ENCODE assay signal across 8 mouse cellular contexts in genomic region chr1:90775477-90776241, GRCm38 (mm10).
DNase-seq lines count a peak whose midpoint lies in the region; ATAC-seq and TF ChIP-seq lines count a peak whose summit lies in the region.

No protein-coding gene starts in this region.

- H3K4me2 ChIP-seq in embryonic facial prominence, embryonic 13.5 days = no peak overlapping the region
- peak overlapping the region; percentile 46 for H3K4me2 ChIP-seq in heart, embryonic 12.5 days
- H3K4me2 ChIP-seq in neural tube, embryonic 12.5 days (replicated peaks) = 0 out of 2 replicates have a peak overlapping the region, but pooled peaks have one; percentile 27

- intact Hi-C loops in left cerebral cortex, postnatal 10 days (cut with DNase I) = no loop called here
- intact Hi-C loops in left cerebral cortex, adult 2 months (cut with DNase I) = no loop called here

- no peak for TF ChIP-seq CTCF in left cerebral cortex, adult 2 months (IDR thresholded peaks at IDR 0.05)

- peaks cover 83% of the 10 kb centered on the region for H3K36me3 ChIP-seq in embryonic facial prominence, embryonic 13.5 days
- H3K36me3 ChIP-seq in heart, embryonic 12.5 days = peaks cover 5% of the 10 kb centered on the region; the same call in 1 of the 2 replicates
- H3K36me3 ChIP-seq in limb, embryonic 10.5 days = no peaks in the 10 kb centered on the region
- no peaks in the 10 kb centered on the region for H3K36me3 ChIP-seq in neural tube, embryonic 12.5 days

- no peak overlapping the region for H3K27ac ChIP-seq in left cerebral cortex, adult 2 months
- peak overlapping the region; percentile 64; the same call in 1 of the 2 replicates for H3K27ac ChIP-seq in embryonic facial prominence, embryonic 13.5 days
- H3K27ac ChIP-seq in heart, embryonic 12.5 days (ENCODE audit: poor library complexity, severe bottlenecking) = no peak overlapping the region
- H3K27ac ChIP-seq in limb, embryonic 10.5 days = peak overlapping the region; percentile 86
- H3K27ac ChIP-seq in neural tube, embryonic 12.5 days = no peak overlapping the region

- H3K4me3 ChIP-seq in left cerebral cortex, adult 2 months = no peak overlapping the region
- no peak overlapping the region for H3K4me3 ChIP-seq in embryonic facial prominence, embryonic 13.5 days
- no peak overlapping the region for H3K4me3 ChIP-seq in heart, embryonic 12.5 days
- H3K4me3 ChIP-seq in limb, embryonic 10.5 days = peak overlapping the region; percentile 36
- H3K4me3 ChIP-seq in neural tube, embryonic 12.5 days = no peak overlapping the region

- no peak overlapping the region for H3K9ac ChIP-seq in embryonic facial prominence, embryonic 13.5 days
- peak overlapping the region; percentile 30; the same call in 1 of the 2 replicates for H3K9ac ChIP-seq in heart, embryonic 12.5 days
- no peak overlapping the region for H3K9ac ChIP-seq in neural tube, embryonic 12.5 days

- no peaks in the 10 kb centered on the region for H3K27me3 ChIP-seq in embryonic facial prominence, embryonic 13.5 days
- no peaks in the 10 kb centered on the region; the same call in 1 of the 2 replicates for H3K27me3 ChIP-seq in heart, embryonic 12.5 days (replicated peaks)
- H3K27me3 ChIP-seq in limb, embryonic 10.5 days (ENCODE audit: low read depth, poor library complexity, severe bottlenecking) = 0 out of 2 replicates have a peak, but pooled peaks cover 3% of the 10 kb centered on the region
- no peaks in the 10 kb centered on the region for H3K27me3 ChIP-seq in neural tube, embryonic 12.5 days (replicated peaks)

- DNase-seq in left cerebral cortex, postnatal 10 days (ENCODE audit: extremely low spot score in 1 of 2, low spot score in 2 of 2) = peak; percentile 20 to 51
- DNase-seq in left cerebral cortex, adult 2 months (ENCODE audit: extremely low spot score in 1 of 2, low spot score in 2 of 2) = no peak
- DNase-seq in limb, embryonic 10.5 days (ENCODE audit: low spot score) = peak; percentile 66
- DNase-seq in c-Kit-positive CD71-positive TER-119-positive erythroid progenitor cells, embryonic 14.5 days (ENCODE audit: low spot score) = no peak
- DNase-seq in left cerebral cortex, adult 9 months (ENCODE audit: low spot score in 2 of 2) = no peak

- H3K4me1 ChIP-seq in embryonic facial prominence, embryonic 13.5 days = peaks cover 22% of the 10 kb centered on the region
- peaks cover 8% of the 10 kb centered on the region for H3K4me1 ChIP-seq in heart, embryonic 12.5 days (replicated peaks)
- peaks cover 22% of the 10 kb centered on the region for H3K4me1 ChIP-seq in limb, embryonic 10.5 days
- H3K4me1 ChIP-seq in neural tube, embryonic 12.5 days = 0 out of 2 replicates have a peak, but pooled peaks cover 2% of the 10 kb centered on the region

- 17% methylated on average over 10 of the region's 10 CpGs for WGBS in embryonic facial prominence, embryonic 13.5 days
- WGBS in heart, embryonic 12.5 days = 15% methylated on average over 10 of the region's 10 CpGs
- 16% methylated on average over 10 of the region's 10 CpGs for WGBS in limb, embryonic 10.5 days
- 11% methylated on average over 10 of the region's 10 CpGs for WGBS in neural tube, embryonic 12.5 days

- peak; percentile 72 for ATAC-seq in embryonic facial prominence, embryonic 13.5 days (ENCODE audit: insufficient number of reproducible peaks, insufficient read depth, low FRiP score, low TSS enrichment, low read depth)
- peak; percentile 67; the same call in 1 of the 2 replicates for ATAC-seq in heart, embryonic 12.5 days (ENCODE audit: insufficient number of reproducible peaks, low FRiP score)
- peak; percentile 86 for ATAC-seq in neural tube, embryonic 12.5 days (ENCODE audit: low FRiP score, low read depth)

- no peaks in the 10 kb centered on the region for H3K9me3 ChIP-seq in embryonic facial prominence, embryonic 13.5 days
- no peaks in the 10 kb centered on the region for H3K9me3 ChIP-seq in heart, embryonic 12.5 days (replicated peaks)
- no peaks in the 10 kb centered on the region for H3K9me3 ChIP-seq in limb, embryonic 10.5 days (replicated peaks)
- no peaks in the 10 kb centered on the region for H3K9me3 ChIP-seq in neural tube, embryonic 12.5 days

Comparison
In these comparisons a context has a peak if more than half of its experiments do, and no peak if none do; other contexts are left out.
1. DNase-seq: peak in left cerebral cortex, postnatal 10 days (2 of 2) and limb, embryonic 10.5 days (single experiment); none in left cerebral cortex, adult 2 months (0 of 2), c-Kit-positive CD71-positive TER-119-positive erythroid progenitor cells, embryonic 14.5 days (single experiment) and left cerebral cortex, adult 9 months (0 of 2).
2. H3K27ac ChIP-seq: peak in embryonic facial prominence, embryonic 13.5 days (single experiment) and limb, embryonic 10.5 days (single experiment); none in left cerebral cortex, adult 2 months (single experiment), heart, embryonic 12.5 days (single experiment) and neural tube, embryonic 12.5 days (single experiment).
3. Peak in every context shown above with its lines, with median percentiles within 50 percentile points of each other: ATAC-seq.